Mouse (Mus musculus) frontal cortex, postnatal 14 days (tissue): Measurements from ENCODE around the gene Mrpl10.

Experiments used
- DNase-seq, 2 experiments: peaks; one replicate each; pipeline ENCODE4 v3.0.0; 2022; ENCODE audit warnings: low spot score in 2 of 2

Mrpl10 gene

GRCm38 (mm10) chr11:97069333-97069732, 28.0 kb downstream of the Mrpl10 start:
- DNase-seq, result no peak

GRCm38 (mm10) chr11:97069770-97070169, 28.4 kb downstream of the Mrpl10 start:
- DNase-seq, result no peak

GRCm38 (mm10) chr11:97071129-97071528, 29.8 kb downstream of the Mrpl10 start:
- DNase-seq, result no peak

GRCm38 (mm10) chr11:97072533-97072932, 31.2 kb downstream of the Mrpl10 start:
- peak in 1 of 2 experiments; percentile 43 for DNase-seq

- no peak for DNase-seq
Observed at GRCm38 (mm10) chr11:97074235-97074634, 32.9 kb downstream of the Mrpl10 start.

- DNase-seq, result no peak
Observed at GRCm38 (mm10) chr11:97078751-97079150, 37.4 kb downstream of the Mrpl10 start.

- DNase-seq, result no peak
Observed at GRCm38 (mm10) chr11:97080291-97080690, 38.9 kb downstream of the Mrpl10 start.

- no peak for DNase-seq
Observed at GRCm38 (mm10) chr11:97082977-97083376, 41.6 kb downstream of the Mrpl10 start.

GRCm38 (mm10) chr11:97083401-97084140, 42.2 kb downstream of the Mrpl10 start:
- peak in 1 of 2 experiments; percentile 43 for DNase-seq

GRCm38 (mm10) chr11:97084821-97085505, 43.6 kb downstream of the Mrpl10 start:
- no peak for DNase-seq

GRCm38 (mm10) chr11:97086365-97086764, 45.0 kb downstream of the Mrpl10 start:
- DNase-seq, result no peak

GRCm38 (mm10) chr11:97094600-97094999, 53.2 kb downstream of the Mrpl10 start:
- DNase-seq, result no peak

- no peak for DNase-seq
Observed at GRCm38 (mm10) chr11:97098791-97099190, 57.4 kb downstream of the Mrpl10 start.
